Mouse (Mus musculus) stomach, postnatal 0 days (tissue): ENCODE data around the gene Psme2b. TPM values are rescaled to one million over a fixed set of nuclear protein-coding genes. Genes with fewer than 3 reads are reported as not detected.
"Not testable (repeated sequence)": the region's sequence is repeated elsewhere in the genome, so short reads cannot be mapped to it uniquely, and the experiment has no call there.

ENCODE experiments used
- ATAC-seq: fragments of 200-750 bp; cut with Nextera tagmentation; 2 replicates; pipeline ENCODE4 v1.8.0; 2017; ENCODE audit not compliant: low FRiP score, low TSS enrichment
- DNase-seq: peaks from one replicate; pipeline ENCODE4 v3.0.0-alpha.2; 2016; ENCODE audit warnings: low spot score
- H3K27ac ChIP-seq: fragments of 300-500 bp; sonication (generic); replicated peaks from 2 replicates; pipeline ENCODE4 v1.5.1; 2014; ENCODE audit warnings: mild to moderate bottlenecking, control low read depth
- H3K27me3 ChIP-seq: fragments of 300-500 bp; sonication (generic); 2 replicates; pipeline ENCODE4 v1.6.1; 2014; ENCODE audit warnings: low read length; ENCODE audit not compliant: control insufficient read depth, insufficient read depth
- H3K36me3 ChIP-seq: fragments of 300-500 bp; sonication (generic); 2 replicates; pipeline ENCODE4 v1.6.1; 2014; ENCODE audit warnings: low read length, mixed read lengths; ENCODE audit not compliant: control insufficient read depth, insufficient read depth
- H3K4me1 ChIP-seq: fragments of 300-500 bp; sonication (generic); replicated peaks from 2 replicates; pipeline ENCODE4 v1.6.1; 2014; ENCODE audit warnings: antibody characterized with exemption; ENCODE audit not compliant: control insufficient read depth, insufficient read depth
- H3K4me2 ChIP-seq: fragments of 300-500 bp; sonication (generic); replicated peaks from 2 replicates; pipeline ENCODE4 v1.6.1; 2014; ENCODE audit warnings: low read depth, mild to moderate bottlenecking, control low read depth, moderate library complexity
- H3K4me3 ChIP-seq: fragments of 300-500 bp; sonication (generic); 2 replicates; pipeline ENCODE4 v1.5.1; 2014; ENCODE audit warnings: low read depth, low read length, control low read depth
- H3K9ac ChIP-seq: fragments of 300-500 bp; sonication (generic); 2 replicates; pipeline ENCODE4 v1.6.1; 2014; ENCODE audit warnings: mild to moderate bottlenecking, low read length, control low read depth, mixed read lengths
- H3K9me3 ChIP-seq: fragments of 300-500 bp; sonication (generic); 2 replicates; pipeline ENCODE4 v1.6.1; 2016; ENCODE audit warnings: low read length; ENCODE audit not compliant: control insufficient read depth
- CTCF ChIP-seq: IDR thresholded peaks from 2 replicates; pipeline ENCODE4 v1.5.1; 2016; ENCODE audit warnings: antibody characterized with exemption, low read depth, mild to moderate bottlenecking, moderate library complexity
- EP300 ChIP-seq: optimal IDR thresholded peaks from 2 replicates; pipeline ENCODE3; 2016; ENCODE audit warnings: antibody characterized with exemption
- WGBS: fragments of 180-500 bp; shearing (Covaris S2); extraction: QIAGEN DNeasy Blood & Tissue Kit; methylation state at CpG from one replicate; pipeline ENCODE4 v1.1.7; 2014; 5-methylcytosine and 5-hydroxymethylcytosine counted together
- polyA plus RNA-seq: library from polyadenylated mRNA; unstranded; fragments of >200 nt; fragmentation: Nextera tagmentation; extraction: Ambion mirVana; gene quantifications from 2 replicates; pipeline ENCODE4 v1.2.1, GENCODE M21; 2015

Psme2b gene
- polyA plus RNA-seq, 1 experiment from 2014 or later = 4.3 TPM

DNA sequence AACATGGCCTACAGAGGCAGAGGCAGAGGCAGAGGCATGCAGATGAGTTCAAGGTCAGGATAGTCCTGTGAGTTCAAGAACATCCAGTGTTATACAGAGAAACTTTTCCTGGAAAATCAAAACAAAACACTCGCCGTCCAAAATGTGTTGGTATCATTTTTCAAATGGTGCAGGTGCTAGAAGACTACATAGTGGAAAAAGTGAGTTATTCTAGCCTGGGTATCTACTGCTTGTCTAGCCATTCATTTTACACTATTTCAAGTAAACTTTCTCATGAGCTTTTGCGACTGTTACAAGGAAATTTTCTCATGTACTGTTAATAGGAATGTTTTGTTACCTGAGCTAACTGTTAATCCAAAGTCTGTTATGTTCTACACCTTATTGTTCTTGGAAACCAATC is 27.6 kb downstream of the Psme2b start:
- no peaks in the 10 kb centered on the region for H3K36me3 ChIP-seq
- no peak overlapping the region for H3K4me3 ChIP-seq
- H3K4me1 ChIP-seq = no peaks in the 10 kb centered on the region
- H3K4me2 ChIP-seq = no peak overlapping the region
- no peak for ATAC-seq
- TF ChIP-seq EP300 (no peak), CTCF (no peak)
- no peak overlapping the region for H3K9ac ChIP-seq
- H3K27me3 ChIP-seq = no peaks in the 10 kb centered on the region
- no peak for DNase-seq
- no peak overlapping the region for H3K27ac ChIP-seq
- 72% methylated on average over 3 of the region's 3 CpGs for WGBS
- no peaks in the 10 kb centered on the region for H3K9me3 ChIP-seq

DNA sequence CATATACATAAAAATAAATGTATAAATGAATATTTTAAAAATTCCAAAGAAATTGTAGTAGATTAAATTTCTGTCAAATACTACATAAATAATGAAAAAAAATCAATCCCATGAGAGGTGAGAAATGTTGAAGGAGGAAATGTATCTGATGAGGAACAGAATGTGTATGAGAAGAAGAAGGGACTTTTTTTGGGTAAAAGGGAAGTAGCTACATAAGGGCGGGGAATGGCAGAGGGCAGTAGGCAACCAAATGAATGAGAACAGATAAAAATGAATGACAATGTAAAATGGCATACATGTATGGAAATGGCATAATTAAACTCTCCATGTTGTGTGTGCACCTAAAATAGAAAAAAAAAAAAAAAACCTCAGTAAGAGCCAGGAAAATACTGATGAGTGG is 32.4 kb downstream of the Psme2b start:
- WGBS = 97% methylated on average over 1 of the region's 1 CpGs
- no peaks in the 10 kb centered on the region for H3K9me3 ChIP-seq
- H3K27ac ChIP-seq = no peak overlapping the region
- no peaks in the 10 kb centered on the region for H3K27me3 ChIP-seq
- no peak overlapping the region for H3K4me3 ChIP-seq
- H3K4me1 ChIP-seq = no peaks in the 10 kb centered on the region
- no peak for TF ChIP-seq EP300
- H3K9ac ChIP-seq = no peak overlapping the region
- DNase-seq (no peak), ATAC-seq (no peak)
- H3K36me3 ChIP-seq = no peaks in the 10 kb centered on the region
- no peak overlapping the region for H3K4me2 ChIP-seq

DNA sequence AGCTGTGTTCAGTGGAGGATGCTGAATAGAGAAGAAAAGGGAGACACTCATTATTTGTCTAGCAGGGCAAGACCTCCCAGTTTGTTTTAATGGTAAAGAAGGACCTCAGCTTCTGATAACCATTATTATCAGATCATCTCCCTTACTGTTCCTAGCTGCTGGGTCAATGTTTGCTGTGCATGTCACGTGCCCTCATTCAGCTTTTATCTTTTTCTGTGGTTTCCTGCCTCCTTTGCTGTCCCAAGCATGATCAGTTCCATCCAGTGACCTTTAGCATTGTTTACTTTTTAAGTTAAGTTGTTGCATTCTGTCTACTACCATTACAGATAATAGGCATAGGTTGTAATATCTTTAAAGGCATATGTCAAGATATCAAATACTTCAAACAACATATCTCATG is 37.5 kb downstream of the Psme2b start:
- H3K4me2 ChIP-seq = no peak overlapping the region
- H3K4me3 ChIP-seq = no peak overlapping the region
- 38% methylated on average over 1 of the region's 1 CpGs for WGBS
- no peaks in the 10 kb centered on the region for H3K9me3 ChIP-seq
- H3K27me3 ChIP-seq = no peaks in the 10 kb centered on the region
- H3K9ac ChIP-seq = no peak overlapping the region
- TF ChIP-seq EP300 (no peak), CTCF (no peak)
- H3K4me1 ChIP-seq = no peaks in the 10 kb centered on the region
- H3K27ac ChIP-seq = no peak overlapping the region
- no peaks in the 10 kb centered on the region for H3K36me3 ChIP-seq
- DNase-seq = no peak
- ATAC-seq = no peak

DNA sequence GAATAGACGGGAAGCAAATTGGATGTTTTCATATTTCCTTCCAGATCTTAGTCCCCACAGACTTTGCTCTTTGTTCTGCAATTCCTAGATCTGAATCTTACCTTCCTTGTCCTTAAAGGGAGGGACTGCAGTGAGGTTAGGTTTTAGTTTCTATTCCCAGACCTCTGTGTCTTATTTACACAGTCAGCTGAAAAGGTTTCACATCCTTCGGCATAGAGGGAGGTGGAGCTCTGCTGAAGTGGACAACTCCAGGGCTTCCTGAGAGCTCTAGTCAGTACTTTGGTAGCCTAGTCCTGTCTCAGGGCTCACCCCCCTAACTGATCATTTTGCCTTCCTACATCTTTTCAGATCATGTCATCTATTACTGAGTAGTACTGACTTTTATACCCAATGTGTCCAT is 44.0 kb downstream of the Psme2b start, which contains the start of gene Gm5431:
TSS of gene Gm5431 (minus strand) at position 194 of the 400 bp plus-strand sequence.
- no peak within 1 kb of the TSS for H3K4me3 ChIP-seq
- H3K27ac ChIP-seq = no peak within 1 kb of the TSS
- H3K4me1 ChIP-seq = no peaks in the 10 kb centered on the region
- ATAC-seq (no peak), DNase-seq (no peak)
- H3K36me3 ChIP-seq = no peaks in the 10 kb centered on the region
- no peaks in the 10 kb centered on the region for H3K9me3 ChIP-seq
- no peak within 1 kb of the TSS for H3K9ac ChIP-seq
- WGBS = 43% methylated on average over 2 of the region's 2 CpGs
- TF ChIP-seq CTCF (no peak), EP300 (no peak)
- no peaks in the 10 kb centered on the region for H3K27me3 ChIP-seq
- H3K4me2 ChIP-seq = no peak within 1 kb of the TSS

DNA sequence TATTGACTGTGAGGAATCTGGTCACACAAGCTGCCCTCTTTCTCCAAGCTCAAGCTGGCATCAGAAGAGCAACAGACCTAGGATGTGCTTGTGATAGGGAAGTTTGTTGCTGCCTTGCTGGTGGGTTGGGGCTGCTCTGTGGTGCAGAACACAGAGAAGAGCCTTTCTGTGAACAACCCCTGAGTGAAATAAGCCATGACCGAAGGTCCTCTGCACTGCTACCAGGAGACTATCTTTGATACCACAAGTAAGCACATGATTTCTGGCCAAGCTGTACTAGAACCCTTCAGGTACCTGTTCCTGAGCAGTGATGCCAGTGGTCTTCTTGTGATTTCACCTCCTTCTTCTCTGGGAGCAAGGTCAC is 44.4 kb downstream of the Psme2b start:
- not testable (repeated sequence) for H3K27me3 ChIP-seq, H3K36me3 ChIP-seq, H3K4me1 ChIP-seq, H3K9me3 ChIP-seq, H3K4me3 ChIP-seq, DNase-seq, H3K4me2 ChIP-seq, ATAC-seq, H3K27ac ChIP-seq, H3K9ac ChIP-seq
- WGBS = 81% methylated on average over 1 of the region's 1 CpGs

DNA sequence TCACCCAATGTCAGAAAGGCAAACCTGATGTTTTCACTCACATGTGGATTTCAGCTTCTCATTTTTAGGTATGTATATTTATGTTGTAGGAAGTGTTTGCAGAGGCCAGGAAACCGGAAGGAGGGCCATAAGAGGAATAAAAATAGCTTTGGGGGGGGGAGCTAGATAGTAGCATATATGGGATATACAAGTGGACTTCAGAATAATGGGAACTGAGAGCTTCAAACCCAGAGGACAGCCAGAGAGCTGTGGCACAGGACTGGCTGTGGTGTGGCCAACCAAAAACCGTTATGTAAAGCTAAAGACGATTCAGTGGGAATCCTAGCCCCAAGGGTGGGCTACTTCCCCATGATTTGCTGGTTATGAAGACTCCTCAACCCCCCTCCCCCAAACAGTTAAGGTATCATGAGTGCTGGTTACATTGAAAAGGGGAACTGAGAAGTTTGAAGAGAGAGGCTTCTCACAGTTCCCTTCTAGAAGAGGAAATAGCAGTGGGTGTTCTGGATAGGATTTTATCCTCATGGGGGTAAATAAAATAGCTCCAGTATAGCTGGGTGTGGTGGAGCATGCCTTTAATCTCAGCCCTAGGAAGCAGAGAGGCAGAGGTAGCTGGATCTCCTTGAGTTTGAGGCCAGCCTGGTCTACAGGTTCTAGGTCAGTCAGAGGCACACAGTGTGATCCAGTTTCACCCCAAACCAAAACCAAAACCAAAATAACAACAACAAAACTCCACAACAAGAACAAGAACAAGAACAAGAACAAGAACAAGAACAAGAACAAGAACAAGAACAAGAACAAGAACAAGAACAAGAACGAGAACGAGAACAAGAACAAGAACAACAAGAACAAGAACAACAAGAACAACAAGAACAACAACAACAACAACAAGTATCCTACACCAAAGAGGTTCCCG is 45.1 kb downstream of the Psme2b start:
- not testable (repeated sequence) for H3K27me3 ChIP-seq, H3K36me3 ChIP-seq, H3K4me1 ChIP-seq, H3K4me2 ChIP-seq, H3K9me3 ChIP-seq, DNase-seq, H3K4me3 ChIP-seq, H3K27ac ChIP-seq, H3K9ac ChIP-seq, ATAC-seq
- 80% methylated on average over 5 of the region's 6 CpGs for WGBS
